Mouse (Mus musculus) heart, adult 18-20 months (tissue): ENCODE data around the gene Ace2. TPM values are rescaled to one million over a fixed set of nuclear protein-coding genes. Genes with fewer than 3 reads are reported as not detected.

Experiments used
- DNase-seq, 2 experiments: peaks; one replicate each; pipeline ENCODE4 v3.0.0; 2021 to 2022; ENCODE audit warnings: mixed read lengths in 1 of 2
- long read RNA-seq, 2 experiments: library from polyadenylated mRNA; stranded (forward); transcript quantifications; one replicate each; pipeline ENCODE4 v2.0.0; 2021
- total RNA-seq, 2 experiments: library from RNA; stranded (reverse); gene quantifications; 2 replicates each; pipeline ENCODE4 v1.2.3; 2021

The Ace2 gene
- total RNA-seq = 1 to 10 TPM; 1.1 to 1.5 TPM
- long read RNA-seq, experiment 1 = 0 reads
- long read RNA-seq, experiment 2, partial matches to known transcripts = 0 of 2 reads
- long read RNA-seq, experiment 2, other reads (novel, unspliced or antisense) = 0 of 2 reads

DNA sequence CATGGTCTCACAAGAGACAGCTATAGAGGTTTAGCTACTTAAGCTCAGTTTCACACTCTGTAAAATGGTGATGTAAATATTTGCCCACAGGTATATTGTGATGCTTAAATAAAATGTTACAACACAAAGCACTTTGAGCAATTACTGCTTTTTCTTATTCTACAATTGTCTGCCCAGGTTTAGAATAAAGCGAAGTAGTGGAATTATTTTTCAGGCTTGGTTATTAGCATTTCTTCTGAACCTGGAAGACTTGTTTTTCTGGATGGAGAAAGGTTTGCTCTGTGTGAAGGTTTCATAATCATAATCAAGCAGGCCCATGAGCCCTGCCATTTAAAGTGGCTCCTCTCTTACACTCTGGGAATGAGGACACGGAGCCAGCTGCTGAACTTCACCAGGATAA lies at the start of gene Ace2:
Gene Ace2 (plus strand): TSS at position 301 of the 400 bp plus-strand sequence.
- DNase-seq = no peak

DNA sequence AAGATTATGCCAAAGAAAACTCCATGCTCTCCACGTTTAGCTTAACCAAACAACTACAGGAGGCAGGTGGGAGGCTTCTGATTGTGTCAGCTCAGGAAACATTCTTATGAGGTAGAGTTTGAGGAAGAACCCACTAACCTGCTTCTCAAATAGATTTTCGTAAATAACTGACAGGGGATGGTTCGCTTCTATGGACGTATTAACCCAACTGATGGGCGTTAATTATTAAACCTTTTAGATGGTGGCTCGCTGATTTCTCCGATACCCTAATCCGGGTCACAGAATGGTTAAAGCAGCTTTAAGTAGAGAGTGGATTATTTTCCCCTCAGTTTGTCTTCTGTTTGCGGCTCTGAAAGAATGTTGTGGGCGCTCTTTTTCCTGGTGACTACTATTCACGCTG lies 49.2 kb upstream of the Ace2 start:
- no peak for DNase-seq

DNA sequence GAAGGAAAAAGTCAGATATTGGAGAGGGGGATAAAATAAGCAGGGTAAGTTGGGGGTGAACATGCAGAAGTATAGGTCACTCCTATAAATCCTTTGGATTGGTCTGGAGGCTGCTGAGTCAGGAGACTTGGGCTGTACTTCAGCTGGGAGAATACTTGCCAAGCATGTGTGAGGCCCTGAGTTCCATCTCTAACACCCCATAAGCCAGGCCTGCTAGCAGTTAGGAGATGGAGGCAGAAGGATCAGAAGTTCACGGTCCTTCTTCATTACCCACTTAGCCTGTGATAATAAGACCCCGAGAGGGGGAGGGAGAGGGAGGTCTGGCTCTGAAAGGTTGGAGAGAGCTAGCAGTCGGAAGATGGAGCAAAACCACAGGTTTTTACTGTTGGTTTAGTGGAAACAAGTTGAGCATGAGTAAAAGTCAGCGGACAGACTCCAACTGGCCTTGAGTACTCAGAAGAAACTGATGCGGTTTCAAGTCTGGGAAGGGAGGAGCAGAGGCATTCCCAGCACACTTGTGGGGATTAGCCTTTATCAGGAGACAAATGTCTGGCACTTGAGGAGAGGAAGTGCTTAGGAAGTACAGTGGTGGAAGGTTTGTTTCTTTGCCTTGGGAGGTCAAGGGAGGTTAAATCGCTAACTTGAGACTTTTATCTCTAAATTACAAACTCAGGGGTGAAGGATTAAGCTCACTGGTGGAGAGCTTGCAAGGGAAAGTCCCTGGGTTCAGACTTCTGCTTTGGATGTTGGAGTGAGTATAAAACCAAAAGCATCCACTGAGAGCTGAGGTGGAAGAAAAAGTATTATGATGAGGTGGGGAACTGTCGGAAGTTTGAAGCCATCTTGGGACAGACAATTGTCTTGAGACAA lies 46.6 kb upstream of the Ace2 start:
- peak in 1 of 2 experiments; percentile 19 for DNase-seq

DNA sequence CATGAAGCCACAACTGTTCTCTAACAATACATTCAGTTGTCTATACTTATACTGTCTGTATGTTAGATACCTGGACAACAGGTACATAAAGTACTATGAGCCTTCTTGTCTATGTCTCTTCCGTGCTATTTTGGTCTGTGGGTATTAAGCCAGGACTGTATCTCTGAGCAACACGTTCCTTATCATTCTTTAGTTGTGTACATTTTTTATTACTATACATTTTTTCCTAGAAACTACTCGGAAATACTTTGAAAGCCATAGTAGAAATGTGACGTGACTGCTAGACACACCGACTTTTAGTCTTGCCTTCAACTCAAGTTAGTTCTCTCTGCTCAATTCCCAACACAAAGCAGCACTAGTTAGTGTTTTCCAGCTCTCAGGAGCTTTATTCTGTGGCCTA lies 45.7 kb upstream of the Ace2 start:
- DNase-seq = no peak

DNA sequence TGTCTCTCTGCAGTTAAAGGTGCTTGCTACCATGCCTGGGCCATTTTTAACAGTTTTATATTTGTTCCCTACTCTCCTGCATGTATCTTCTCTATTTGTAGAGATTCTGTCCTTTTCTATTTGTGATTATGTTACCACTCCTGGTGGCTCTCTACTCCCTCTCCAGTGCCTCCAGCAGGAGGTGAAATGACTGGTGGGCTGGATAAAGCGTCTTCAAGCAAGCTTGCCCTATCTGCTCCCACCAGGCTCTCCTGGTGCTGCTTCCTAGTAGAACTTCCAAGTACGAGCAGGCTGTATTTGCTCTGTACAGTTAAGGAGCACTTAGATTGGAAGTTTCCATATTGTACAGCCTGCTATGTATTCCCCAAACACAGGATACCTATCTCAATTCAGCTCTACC lies 43.3 kb upstream of the Ace2 start:
- DNase-seq = no peak

DNA sequence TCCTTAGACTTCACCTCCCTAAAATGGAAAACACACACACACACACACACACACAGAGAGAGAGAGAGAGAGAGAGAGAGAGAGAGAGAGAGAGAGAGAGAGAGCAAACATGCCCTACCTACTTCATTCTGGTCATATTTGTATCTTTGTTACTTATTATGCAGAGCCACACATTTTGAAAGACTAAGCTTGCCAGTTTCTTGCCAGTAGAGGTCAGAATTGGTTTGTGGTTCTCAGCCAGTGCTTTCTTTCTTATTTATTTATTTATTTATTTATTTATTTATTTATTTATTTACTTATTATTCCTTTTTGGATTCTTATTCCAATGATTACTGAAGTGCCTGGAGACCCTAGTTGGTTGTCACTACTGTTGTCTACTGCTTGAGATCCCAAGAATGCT lies 37.6 kb upstream of the Ace2 start:
- DNase-seq = no peak

DNA sequence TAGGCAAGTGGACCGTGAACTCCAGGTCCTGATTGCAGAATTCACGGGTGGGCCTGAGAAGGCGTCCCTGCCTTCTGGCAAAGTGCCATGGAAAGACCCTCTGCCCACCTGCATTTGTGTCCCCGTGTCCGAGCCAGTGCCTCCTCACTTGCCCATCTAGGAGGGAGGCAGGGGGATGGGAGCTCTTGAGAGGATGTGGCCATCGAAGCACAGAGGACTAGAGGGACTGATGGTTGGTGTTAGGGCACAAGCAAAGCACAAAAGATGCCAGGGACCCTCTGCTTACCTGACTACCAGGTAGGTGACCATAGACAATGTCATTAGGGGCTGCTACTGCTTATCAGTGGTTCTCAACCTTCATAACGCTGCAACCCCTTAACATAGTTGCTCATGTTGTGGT lies 36.9 kb upstream of the Ace2 start:
- DNase-seq = no peak

DNA sequence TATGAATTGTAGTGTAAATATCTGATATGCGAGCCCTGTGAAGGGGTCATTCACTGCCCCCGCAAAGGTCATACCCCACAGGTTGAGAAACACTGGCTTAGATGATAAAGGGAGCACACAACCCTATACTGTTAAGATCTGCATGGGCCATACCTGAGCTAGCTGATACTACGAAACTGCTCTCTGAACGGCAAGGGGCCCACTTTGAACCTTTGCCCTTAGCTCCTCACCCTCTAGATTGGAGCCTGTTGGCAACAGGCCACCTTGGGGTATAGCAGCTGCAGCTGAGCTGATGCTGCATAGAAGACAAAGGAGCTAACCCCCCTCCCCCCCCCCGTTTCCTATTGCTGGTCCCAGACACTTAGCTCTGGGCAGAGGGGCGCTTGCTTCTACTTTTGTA lies 36.5 kb upstream of the Ace2 start:
- DNase-seq = no peak

DNA sequence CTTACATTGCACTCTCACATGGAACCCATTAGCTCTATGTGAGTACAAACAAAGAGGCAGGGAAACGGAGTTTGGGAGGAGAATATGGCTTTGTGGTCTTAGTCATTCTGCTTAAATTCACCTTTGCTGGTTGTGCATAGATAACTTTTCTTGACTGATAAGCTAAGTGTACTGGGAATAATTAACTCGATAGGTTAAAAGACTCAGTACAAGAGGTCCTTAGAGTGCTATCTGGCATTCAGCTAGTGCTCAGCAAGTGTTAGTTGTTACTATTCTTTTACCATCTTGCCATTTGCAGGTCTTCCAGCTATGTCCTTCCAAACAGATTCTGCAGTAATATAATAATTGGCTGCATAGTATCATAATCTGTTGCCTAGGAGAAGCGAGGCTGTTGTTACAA lies 28.0 kb upstream of the Ace2 start:
- no peak for DNase-seq

DNA sequence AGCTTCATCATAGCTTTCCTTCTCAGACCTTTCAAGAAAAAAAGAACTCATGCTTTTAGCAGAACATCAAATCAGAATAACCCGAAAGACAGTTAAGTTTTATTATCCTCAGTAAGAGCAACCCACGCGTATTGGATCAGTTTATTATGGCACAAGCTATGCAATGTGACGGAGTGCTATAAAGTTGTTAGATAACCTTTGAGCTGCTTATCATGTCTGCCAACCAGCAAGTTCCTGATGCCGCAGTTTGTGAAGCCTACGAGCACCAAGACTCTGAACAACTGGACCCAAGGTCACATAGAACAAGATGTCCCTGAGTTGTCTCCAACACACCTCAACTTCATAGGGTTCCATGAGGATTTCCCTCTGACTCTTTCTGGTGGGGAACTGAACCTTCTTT lies 25.4 kb upstream of the Ace2 start:
- DNase-seq = no peak

DNA sequence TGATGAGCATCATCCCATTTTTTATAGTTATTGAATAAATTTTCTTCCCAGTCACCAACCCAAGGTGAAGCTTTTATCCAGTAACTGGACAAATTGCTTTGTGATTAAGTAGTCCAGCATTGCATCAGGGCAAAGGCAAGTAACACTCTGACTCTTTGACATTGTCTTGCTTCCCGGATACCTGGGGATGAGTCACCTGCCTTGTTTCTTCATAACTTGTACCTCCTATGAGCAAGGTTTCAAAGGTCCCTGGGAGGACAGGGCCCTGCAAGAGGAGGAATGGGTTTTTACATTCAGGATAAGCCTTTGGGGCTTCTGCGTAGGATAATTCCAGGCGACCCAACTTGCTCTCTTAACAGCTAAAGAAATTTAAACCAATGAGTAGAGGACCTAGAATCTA lies 15.2 kb upstream of the Ace2 start:
- DNase-seq = no peak

DNA sequence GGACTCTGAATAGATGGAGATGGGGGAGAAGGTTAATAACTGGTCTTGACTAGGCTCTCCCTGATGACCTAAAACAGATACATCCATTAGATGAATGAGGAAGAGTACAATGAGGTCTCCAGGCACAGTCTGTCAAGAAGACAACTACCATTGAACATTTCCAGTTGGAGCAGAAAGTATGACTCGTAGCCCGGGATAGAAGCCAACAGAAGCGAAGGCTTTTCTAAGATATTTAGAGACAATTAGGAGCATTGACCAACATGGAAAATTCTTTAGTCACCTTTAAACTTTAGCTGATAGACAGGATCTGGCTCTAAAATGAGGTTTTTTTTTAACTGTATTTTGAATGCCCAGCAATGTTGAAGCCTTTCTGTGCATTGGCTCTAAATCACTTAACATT lies 5.6 kb upstream of the Ace2 start:
- peak; percentile 11 to 21 for DNase-seq

DNA sequence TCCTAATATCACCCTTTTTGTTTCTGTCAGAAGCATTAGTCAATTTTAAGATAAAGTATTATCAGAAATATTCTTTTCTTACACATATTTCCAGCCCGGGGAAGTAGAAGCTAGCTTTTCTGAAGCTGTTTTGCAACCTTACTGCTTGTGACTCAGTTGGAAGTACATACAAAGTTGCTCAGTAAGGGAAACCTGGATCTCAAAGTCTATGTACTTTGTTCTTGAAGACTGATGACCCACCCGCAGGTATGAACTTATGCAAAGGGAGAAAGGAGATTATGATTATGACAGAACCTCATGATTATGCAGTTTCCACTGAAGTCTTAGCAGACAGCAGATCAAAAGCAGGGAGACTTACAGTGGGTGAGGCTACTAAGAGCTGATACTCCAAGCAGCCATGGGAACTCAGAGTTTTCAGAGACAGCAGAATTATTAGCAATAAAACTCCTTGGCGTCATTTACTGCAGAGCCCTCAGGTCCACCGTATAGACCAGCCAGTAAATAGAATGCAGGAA lies 3.8 kb upstream of the Ace2 start:
- DNase-seq = no peak

DNA sequence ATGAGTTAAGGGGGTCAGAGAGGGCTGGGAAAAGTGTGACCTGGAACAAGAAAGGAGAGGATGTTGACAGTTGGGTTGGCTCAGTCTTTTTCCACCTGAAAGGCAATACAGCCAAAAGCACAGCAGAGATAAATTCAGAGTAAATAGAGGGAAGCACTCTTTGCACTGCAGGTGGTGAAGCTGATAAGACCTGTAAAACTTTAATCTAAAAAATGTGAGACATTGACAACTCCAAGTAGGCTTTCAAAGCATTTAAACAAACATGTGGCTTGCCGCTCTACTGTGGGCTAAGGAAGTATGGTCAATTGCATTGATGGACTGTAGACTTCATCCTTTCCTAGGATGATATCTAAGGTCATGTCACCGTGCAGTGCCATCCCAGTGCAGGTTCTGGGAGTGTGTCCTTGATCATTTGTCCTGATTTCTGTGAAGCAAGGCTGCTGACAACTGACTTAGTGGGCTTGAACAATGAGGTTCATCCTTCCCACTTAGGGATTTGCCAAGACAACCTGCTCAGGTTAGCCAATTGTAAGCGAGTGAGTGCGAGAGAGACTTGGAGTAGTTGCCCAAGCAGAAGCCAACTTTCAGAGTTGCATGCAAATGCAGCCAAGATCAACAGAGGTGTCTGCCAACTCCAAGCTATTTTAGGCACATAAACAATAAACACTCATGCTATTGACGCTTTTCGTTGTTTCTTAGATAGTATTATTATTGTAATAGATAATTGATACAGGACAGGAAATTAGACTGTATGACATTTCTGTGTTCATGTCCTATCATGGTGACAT lies 6.5 kb downstream of the Ace2 start:
- DNase-seq = peak; percentile 6 to 21

DNA sequence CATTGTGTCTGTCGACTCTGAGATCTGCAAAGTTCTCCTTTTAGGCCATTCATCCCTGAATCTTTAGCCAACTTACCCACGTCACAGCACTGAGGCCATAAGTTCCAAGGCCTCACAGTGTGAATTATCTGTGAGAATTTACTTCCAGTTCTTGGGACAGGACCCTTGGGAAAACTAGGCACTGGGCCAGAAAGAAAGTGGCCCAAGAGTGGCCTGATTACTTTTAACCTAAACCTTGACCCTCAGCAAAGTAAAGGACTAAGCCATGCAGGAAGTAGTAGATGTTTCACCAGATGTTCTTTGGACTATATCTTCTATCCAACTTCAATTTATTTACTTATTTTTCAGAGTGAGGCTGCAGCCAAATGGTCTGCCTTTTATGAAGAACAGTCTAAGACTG lies 13.6 kb downstream of the Ace2 start:
- peak; percentile 32 to 43 for DNase-seq

DNA sequence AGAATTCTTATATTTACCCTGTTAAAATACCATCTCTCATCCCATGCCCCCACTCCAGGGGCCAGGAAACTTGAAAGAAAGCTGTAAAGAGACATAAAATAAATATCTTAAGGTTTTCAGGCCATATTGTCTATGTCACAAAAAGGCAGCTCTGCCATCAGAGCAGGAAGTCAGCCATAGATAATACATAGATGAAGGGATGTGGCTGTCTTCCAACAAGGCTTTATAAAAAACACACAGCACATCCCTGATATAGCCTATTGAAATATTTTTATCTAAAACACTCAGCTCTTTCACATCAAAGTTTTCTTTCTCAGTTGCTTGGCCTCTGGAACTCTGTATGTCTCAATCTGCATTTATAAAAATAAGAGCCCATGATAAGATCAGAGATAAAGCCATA lies 14.5 kb downstream of the Ace2 start:
- DNase-seq = no peak

DNA sequence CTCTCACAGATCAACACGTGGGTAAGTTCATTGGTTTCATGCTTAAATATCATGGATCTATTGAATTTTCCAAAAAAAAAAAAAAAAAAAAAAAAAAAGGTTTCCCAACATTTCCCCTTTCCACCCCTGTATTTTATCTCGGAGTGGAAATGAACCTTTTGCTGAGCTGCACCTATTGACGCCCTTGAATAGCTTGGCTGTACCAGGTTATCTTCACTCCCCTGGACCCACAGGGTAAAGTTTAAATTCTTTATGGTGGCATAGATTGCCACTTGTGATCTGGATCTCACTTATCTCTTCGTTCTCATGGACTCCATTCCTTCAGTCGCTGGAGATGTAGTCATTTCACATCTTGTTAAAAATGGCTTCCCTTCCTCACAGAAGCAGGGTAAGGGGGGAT lies 15.5 kb downstream of the Ace2 start:
- no peak for DNase-seq

DNA sequence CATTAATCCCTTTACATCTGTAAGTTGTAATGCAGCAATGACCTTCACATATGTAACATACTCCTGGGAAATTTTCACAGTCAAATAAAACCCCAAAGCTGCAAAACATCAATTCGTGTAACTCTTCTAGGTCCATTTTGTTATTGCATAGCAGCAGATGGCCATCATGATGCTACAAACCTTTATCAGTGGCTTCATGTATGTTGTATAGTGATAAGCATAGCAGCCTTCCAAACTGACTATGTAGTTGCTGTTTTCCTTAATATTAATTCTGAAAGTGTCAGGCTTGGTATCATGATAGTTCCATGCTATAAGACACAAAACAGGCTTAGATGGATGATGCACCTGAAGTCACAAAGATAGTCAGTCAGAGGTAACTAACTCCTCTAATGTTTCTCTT lies 25.5 kb downstream of the Ace2 start:
- DNase-seq = no peak

DNA sequence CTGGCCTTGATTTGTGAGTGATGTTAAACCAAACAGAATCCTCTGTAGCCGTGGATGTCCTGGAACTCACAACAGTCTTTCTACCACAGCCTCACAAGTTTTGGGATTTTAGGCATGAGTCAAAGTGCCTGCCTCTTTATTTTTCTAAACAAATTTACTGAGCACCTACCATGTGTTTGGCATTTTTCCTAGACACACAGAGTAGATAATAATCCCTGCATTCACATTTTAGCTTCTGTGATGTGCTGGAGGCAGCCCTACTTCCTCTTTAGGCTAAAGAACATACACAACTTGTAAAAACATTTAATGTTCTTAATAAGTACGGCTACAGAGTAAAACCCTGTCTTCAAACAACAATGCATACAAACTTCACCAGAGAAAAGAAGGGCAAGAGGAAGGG lies 31.9 kb downstream of the Ace2 start:
- no peak for DNase-seq

DNA sequence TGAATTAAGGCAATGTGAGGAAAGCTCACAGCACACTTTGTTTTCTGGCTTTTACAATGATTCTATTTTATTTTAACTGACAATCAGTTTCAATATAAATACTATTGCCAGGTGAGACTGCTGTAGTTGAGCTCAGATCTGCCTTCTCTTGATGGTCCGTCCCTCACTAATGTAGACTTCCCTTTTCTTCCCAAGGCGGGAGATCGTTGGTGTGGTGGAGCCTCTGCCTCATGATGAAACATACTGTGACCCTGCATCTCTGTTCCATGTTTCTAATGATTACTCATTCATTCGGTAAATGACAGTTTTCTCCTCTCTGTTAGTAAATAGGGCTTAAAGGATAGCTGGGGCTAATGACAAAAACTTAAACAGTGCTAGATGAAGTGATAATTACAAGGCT lies 34.7 kb downstream of the Ace2 start:
- DNase-seq = no peak

DNA sequence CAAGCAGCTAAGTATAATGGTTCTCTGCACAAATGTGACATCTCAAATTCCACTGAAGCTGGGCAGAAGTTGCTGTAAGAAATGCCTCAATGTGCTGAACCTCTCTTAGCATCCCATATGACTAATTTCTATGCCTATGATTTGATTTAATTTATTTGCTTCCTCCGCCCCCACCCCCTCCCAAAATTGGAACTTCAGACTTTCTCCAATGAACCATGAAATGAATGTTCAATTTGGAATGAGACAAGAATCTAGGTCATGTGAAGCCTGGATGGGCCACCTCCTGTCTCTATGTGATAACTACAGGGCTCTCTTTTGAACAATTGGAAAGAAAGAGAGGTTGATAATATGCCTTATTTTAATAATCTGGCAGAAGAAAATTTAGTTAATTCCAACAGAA lies 36.2 kb downstream of the Ace2 start:
- DNase-seq = no peak

DNA sequence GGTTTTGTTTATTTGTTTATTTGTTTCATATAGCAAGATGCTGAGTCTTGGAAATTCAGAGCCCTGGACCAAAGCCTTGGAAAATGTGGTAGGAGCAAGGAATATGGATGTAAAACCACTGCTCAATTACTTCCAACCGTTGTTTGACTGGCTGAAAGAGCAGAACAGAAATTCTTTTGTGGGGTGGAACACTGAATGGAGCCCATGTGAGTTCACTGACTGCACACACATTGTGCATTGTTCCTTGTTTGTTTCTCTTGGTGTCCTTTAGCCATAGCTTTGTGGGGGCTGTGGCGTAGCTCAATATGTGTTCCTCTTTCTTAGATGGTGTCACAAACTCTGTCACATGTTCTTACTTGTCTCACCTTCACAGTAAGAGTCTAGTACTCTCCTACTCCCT lies 36.6 kb downstream of the Ace2 start:
- DNase-seq = no peak

DNA sequence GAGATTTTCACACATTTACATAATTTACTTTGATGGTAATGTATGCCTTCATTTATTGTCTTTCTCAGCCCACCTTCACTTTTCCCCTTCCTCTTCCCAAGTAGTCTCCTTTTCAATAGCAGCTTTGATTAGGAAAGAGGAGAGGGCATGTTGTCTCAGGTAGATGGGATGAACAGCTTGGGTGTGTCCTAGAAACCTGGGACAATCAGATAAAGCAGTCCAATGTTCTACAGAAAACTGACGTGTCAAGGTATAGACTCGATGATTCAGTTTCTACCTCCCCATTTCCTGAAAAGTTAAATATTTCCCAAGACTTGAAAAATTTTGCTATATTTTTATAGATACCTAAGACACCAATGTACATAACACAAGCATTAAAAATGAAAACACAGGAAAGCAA lies 39.7 kb downstream of the Ace2 start:
- DNase-seq = no peak
